Mouse (Mus musculus) ES-Bruce4 (cell line): ENCODE results near the gene Sephs2.

Experiments used
- EP300 ChIP-seq: IDR thresholded peaks from 2 replicates; pipeline ENCODE4 v1.6.1; 2011; ENCODE audit warnings: low read depth, low read length; ENCODE audit not compliant: insufficient read depth
- POLR2A ChIP-seq: IDR thresholded peaks from one replicate; pipeline ENCODE4 v1.8.1; 2011; ENCODE audit warnings: low read length; ENCODE audit not compliant: insufficient read depth

- TF ChIP-seq POLR2A (no peak), EP300 (peak; percentile 70; the same call in 1 of the 2 replicates)
These were observed 50.1 kb downstream of the Sephs2 start for GRCm38 (mm10) chr7:127223515-127224478.
